Mouse (Mus musculus) retina, adult 2 months (tissue): ENCODE results near the gene Gm826.

ENCODE experiments used
- DNase-seq: peaks from one replicate; pipeline ENCODE4 v3.0.0-alpha.2; 2012; ENCODE audit warnings: low read depth, low spot score

Gm826 gene

DNA sequence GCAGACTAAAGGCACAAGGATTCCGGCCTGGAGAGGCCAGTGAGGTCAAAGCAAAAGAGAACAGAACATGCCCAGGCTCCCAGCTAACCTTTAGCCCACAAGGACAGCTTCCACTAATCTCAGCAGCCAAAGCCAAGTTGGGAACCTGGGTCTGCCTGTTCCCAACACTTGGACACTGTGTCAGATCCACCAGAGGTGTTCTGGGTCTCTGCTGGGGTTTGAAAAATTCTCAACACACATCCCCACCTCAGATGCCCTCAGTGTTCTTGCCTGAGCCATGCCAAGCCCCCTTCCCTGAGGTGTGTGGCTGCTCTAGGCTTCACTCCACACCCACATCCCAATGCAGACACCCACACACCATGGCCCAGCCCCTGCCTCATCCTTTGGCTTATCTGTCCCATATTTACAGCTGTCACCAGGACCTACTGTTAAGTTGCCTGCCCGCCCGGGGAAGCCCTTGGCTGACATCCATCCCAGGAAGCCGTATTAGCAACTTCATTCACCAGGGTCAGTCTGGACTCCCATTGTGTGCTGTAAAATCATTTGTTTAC lies at the start of gene Gm826:
TSS of gene Gm826 (minus strand) at position 52 of the 551 bp plus-strand sequence.
- DNase-seq = no peak

DNA sequence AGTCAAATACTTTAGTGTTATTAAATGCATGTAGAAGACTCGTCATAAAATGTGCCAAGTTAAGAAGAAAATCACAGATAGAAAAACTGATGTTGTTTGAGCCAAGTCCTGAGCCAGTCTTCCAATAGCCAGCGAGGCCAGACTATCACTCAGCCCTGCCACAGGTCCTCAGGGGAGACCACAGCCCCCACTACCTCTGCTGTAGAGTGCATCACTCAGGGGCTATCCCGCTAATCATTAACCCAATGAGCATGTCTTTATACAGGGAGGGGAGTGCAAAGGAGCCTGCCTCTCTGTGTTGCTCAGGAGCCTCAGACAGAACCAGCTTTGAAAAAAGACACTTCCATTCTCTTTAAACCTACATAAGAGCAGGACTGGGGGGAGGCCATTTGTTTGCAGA lies 49.5 kb upstream of the Gm826 start:
- no peak for DNase-seq

DNA sequence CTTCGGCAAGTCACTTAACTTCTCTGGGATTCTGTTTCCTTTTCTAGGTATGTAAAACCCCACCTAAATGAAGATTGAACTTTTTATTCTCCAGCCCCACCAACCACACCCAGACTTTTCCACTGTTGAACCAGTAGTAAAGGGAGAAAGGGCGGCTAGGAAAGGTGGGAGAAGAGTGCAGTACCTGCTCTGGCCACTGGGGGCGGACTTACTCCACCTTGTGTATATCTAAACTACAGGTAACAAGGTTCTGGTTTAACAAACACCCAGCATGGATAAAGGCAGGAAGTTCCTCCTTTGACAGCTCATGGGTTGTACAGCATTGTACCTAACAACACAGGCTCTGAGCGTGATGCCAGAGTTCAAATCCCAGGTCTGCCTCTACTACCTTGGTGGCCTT lies 44.3 kb upstream of the Gm826 start:
- DNase-seq = no peak

DNA sequence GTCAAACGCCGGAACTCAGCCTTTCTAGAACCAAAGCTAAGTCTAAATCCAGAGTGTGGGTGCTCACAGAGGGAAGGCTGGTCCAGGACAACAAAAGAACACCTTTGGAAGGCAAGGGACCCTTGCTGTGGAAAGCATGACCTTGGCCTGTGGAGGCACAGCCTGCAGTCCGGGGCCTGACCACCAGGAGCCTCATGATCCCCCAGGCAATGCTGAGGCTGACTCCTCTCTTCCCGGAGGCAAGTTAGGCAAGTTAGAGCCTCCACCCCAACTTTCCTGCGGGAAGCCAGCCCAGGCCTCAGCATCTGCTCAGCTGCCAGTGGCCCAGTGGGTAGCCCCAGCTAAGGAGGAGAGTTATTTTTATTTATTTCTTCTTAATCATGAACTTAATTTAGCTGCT lies 42.3 kb upstream of the Gm826 start:
- no peak for DNase-seq

DNA sequence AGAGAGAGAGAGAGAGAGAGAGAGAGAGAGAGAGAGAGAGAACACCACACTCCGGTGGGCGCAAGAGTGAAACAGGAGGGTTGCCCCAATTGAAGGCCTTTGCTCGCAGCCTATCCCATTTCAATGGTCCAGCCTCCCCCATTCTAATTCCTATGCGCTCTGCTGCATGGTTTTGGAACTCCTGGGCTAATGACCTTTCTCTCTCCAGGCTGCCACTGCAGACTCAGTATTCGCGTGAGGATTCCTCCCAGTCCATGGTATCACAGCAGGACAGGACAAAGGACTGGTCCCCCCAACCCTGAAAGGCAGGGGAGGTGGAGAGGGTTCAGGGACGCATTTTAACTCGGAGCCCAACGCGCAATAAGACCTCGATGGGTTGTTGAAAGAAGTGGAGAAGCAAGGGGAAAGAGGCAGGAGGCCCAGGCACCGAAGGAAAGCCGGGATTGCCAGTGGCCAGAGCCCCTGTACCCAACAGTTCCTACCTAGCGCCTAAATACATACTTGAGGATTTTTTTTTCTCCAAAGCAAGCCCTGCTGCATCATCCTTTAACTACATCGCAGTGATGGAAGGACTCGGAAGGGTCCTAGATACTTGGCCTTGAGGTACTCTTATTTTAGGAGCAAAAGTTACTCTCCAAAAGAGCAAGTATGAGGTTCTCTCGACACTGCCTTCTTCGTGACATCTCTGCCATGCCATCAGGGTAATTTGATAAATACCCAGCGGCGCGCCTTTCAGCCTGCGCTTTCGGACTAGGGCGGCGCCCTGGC lies 35.9 kb upstream of the Gm826 start:
- DNase-seq = no peak

DNA sequence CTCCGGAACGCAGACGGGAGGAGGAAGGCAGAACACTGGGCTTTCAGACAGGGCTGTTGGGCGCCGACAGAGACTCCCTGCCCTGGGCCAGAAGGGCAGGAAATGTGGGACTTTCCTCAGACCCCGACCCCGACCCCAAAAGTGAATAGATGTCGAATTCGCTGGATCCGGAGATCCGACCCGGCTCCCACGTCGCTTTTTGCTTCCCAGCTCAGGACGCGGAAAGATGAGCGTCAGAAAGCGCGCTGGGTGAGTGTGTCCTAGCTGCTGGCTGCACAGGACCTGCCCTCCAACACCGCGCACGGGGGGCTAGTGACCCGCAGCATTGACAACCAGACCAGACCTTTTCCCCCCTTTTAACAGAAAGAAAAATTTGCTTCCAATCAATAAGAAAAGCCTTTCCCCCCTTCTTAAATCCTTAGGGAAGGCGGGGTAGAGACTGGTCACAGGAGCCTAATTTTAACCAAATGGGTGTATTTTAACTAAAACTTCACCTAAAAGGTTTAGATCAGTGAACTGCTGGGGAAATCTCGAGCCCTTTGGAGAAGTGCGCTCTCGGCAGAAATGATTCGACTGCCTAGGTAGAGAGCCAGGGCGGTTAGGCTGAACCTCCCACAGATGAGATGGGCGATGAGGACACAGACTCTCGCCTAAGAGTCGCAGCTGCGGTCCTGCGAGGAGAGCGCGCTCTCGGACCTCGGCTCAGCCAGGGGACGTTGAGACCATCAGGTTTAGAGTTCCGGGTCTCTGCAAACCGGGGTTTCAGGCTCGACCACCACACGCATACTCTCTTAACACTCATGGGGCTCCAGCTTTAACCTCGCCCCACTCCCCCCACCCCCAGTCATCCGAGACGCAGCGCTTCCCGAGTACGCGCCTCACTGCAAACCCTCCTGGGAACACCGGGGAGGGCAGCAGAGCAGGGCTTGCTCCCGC lies 34.7 kb upstream of the Gm826 start:
- no peak for DNase-seq

DNA sequence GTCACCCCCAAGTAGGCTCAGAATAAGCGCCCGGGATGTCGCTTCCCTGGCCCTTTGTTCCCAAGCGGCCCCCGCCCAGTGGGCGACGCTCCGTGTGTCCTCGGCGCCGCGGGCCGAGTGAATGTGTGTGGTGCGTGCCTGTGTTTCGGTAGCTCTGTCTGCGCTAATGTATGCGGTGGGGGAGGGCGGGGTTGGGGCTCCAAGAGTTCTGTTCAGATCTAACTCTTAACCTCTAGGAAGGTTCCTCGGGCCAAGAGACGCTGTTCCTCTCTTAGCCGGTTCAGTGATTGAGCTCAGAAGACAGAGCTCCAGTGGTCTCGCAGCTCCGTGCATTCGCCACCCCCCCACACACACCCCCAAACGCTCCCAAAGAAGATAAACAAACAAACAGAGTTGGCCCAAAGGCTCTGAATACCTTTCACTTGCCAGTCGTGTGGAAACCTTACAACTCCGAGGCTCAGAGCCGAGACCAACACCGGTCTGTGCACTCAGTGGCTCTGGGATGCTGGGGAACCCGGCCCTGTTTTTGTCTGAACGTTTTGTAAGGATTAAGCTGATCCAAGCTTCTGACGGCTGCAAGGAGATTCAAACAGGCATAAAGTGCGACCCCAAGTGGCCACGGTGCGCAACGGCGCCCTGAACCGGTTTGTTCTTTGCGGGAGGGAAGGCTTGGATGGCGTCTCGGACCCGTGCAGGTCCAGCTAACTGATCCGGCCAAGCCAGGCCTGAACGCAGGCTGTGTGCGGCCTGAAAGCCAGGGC lies 33.7 kb upstream of the Gm826 start:
- DNase-seq = peak; percentile 76

DNA sequence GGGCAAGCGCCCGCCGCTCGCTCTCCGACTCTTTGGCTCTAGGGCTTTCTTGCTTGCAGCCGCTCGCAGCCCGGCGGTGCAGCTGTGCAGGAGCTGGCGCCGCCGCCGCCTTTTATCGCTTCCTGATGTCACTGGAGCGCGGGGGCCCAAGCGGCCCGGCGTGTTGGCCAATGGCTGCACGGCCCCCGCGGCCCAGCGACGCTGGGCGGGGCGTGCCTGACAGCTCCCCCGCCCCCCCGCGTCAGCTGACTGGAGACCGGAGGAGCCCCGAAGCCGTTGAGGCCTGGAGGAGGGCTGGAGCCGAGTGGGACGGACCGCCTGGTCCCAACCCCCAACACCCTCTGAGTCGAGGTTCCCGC lies 33.0 kb upstream of the Gm826 start, which contains the start of gene Mafb:
TSS of gene Mafb (minus strand) at position 86 of the 359 bp plus-strand sequence.
- DNase-seq = peak; percentile 89

DNA sequence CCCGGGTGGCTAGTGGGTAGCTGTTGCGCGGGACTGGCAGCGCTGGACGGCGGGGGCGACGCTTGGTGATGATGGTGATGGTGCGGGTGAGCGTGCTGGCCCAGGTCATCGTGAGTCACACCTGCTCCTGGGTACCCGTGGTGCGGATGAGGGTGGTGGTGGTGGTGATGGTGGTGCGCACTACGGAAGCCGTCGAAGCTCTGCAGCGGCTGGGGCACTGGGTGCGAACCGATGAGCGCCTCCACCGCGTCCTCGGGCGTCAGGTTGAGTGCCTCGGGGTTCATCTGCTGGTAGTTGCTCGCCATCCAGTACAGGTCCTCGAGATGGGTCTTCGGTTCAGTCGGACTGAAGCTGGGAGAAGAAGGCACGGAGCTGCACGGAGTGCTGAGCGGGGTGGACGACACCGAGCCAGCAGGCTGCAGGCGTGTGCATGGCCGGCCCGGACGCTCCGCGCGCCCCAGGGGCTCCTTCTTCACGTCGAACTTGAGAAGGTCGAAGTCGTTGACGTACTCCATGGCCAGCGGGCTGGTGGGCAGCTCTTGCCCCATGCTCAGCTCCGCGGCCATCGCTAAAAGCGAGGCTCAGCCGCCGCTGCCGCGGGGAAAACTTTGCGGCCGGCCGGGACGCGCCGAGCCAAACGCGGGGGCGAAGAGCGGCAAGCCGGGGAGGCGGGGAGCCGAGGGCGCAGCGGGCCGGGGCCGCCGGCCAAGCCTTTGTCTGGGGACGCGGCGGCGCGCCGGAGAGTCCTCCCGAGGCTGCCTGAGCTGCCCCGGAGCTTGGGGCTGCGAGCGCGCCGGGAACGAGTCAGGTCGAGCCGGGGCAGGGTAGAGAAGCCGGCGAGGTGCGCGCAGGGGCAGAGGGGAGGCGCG lies 32.4 kb upstream of the Gm826 start:
- no peak for DNase-seq

DNA sequence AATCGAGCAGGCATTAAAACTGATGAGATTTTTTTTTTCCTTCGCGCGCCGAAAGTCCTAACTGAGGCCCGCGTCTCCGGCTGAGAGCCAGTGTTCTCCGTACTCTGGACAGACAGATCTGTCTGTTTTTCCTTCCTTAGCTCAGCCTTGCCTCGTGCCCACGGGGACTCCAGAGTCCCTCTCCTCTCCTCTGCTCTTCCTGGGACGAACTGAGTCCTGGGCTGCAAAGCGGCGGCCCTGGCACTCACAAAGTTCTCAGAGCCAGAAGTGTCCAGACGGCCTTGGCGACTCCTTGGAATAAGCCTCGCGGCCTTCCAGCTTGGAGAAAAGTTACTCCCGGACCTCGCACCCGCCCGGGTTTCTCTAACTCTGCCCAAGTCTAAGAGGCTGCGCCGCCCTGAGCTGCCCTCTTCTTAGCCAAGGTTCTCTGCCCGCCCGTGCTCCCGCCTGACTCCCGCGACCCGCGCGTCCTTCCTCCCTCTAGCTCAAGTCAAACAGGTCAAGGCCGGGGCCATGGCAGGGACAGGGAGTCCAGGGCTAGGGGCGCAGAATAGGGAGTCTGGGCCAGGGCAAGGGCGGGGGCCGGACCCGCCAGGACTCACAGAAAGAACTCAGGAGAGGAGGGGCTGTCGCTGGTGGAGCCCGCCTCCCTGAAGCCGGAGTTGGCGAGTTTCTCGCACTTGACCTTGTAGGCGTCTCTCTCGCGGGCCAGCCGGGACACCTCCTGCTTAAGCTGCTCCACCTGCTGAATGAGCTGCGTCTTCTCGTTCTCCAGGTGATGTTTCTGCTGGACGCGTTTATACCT lies 31.3 kb upstream of the Gm826 start:
- DNase-seq = no peak

DNA sequence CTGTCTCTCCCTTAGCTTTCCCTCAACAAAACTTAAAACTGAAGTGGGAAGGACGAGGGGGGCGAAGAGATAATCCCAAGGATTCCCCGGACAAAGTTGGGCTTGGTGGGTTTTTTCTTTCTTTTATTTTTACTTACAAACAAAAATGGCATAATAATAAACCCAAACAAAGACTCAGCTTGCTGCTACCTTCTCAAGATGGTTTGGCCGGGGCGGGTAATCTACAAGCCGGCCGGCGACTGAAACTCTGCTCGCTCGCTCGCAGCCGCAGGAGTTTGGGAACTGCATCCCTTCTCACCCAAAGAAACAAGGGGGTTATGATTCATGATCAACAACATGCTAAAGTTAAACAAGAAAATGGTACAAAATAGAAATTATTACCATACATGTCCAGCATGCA lies 30.7 kb upstream of the Gm826 start:
- DNase-seq = no peak

DNA sequence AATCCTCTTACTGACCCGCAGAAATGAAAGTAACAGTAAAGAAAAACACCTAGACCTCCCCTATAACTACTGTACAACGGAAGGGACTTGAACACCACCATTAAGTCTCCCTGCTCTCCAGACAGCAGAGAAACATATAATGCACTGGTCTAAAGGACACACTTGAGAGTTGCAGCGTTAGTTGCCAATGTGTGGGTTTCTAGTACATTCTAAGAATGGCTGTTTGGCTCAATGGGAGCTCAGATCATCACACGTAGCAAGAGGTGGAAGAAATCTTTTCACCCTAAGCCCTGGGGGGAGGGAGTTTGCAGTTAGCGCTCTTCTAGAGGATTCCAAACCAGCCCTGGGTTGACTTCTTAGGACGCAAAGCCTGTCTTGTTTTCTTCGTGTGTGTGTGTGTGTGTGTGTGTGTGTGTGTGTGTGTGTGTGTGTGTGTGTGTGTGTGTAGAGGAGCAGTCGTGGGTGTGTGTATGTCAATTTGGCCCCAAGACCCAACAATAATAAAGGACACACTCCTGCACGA lies 30.2 kb upstream of the Gm826 start:
- no peak for DNase-seq

DNA sequence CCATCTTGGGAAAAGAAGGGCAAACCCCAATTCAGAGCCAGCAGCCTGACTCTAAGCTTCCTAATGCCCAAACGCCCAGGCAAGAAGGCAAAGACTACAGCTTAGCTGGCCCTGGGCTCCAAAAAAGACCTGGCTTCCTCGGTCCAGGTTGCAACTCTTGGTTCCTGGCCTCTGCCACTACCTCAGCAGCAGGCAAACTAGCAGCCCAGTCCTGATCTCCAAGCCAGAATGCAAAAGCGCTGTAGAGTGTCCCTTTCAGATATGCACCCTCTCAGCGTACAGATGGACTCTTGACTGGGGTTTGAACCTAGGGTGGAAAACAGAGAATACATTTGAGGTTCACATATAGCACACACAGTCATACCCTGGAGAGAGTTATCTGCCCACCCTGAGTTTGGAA lies 29.2 kb upstream of the Gm826 start:
- no peak for DNase-seq

DNA sequence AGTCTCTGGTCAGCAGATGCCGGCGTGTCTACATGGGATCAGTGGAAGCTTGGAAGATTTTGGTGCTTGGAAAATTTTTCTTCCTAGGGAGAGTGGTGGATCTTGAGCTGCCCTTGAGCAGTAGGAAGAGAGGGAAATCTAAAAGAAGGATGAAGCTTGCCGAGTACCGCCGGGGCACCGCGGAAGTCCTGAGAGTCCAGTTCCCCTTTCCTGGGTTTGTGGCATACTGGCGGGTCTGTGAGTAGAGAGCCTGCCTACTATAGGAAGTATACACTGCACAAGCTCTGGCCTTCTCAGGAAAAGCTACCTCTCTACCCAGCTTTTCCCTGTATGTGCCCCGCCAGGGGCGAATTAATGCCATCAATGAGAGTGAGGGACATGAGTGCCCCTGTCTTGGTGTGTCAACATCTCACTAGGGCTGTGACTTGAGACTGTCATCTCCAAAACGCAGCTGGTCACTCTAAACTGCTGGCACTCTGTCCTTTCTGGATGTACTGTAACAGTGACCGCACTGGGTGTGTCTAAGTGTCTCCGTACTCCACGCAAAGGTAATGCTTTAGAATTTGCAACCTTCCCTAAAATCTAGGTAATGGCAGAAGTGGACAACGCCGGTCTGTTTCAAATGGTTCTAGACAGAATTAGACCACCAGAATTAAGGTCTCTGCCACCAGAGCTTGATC lies 27.6 kb upstream of the Gm826 start:
- no peak for DNase-seq

DNA sequence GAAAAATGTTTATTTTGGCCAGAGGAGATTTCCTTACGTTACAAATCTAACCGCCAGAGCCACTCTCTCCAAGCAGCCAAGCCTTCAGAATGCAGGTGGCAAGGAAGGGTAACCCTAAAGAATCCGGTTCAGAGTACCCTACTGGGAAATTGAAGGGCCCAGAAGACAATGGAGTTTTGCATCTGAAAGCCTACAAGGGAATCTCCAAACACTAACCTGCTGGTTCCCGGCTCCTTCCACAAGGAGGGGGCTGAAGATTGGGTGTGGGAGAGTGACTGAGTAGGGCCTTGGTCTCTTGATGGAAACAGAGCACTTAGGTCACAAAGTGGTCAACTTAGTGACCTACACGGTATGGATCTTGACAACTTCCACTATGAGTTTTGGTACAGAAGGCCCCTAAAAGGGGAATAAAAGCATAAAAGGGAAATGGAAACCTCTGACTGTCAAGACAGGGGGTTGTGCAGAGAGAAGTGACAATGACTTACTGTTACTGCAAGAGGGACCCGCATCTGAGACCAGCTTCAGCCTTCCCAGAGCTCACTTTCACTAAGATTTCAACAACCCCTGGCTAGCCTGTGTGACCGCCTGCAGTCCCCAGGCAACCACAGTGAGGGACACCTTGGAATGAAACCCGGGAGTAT lies 26.4 kb upstream of the Gm826 start:
- DNase-seq = no peak

DNA sequence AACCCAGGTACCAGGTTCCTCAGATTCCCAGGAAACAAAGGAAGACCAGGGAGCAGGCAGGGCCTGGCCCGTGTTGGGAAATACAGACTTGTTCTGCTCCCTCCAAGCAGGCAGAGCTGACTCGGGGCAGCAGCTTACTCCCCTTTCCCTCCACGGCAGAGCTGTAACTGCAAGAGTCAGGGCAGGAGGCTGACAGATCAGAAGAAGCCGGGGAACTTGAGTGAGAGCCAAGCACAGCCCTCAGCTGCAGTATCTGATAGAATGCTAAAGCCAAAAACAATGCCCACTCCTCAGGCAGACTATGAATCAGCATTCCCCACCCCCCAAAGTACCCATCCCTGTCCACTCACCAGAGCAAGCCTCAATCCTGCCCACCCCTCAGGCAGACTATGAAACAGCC lies 24.9 kb upstream of the Gm826 start:
- DNase-seq = no peak

DNA sequence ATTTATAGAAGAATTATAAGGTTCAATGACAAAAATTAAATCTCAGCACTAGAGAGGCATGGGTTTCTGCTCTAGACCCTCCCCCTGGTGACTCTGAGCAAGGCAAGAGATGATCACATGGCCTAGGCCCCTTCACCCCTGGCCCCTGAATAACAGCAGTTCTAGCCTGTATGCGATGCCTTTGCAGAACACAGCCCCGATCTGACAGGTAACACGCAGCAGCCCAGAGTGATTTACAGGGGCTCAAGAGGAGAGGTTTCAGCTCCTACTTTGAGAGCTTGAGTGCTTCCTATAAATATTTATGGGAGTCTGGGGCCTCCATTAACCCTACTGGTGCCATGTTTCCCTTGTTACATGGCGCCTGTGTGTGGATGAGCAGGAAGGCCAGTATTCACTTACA lies 23.5 kb upstream of the Gm826 start:
- DNase-seq = no peak

DNA sequence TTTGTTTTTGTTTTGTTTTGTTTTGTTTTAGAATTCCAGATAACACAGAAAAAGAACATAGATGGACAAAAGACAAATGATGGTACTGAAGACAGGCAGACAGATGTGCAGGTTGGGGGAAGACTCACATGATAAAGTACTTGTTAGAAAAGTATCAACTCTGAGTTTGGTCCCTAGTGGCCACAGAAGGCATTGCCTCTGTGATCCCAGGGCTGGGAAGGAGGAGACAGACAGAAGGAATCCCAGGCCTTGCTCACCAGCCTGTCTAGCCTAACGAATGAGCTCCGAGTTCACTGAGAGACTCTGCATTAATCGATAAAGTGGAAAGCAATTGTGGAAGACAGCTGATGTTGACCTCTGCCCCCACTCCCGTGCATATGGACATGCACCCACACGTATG lies 22.2 kb upstream of the Gm826 start:
- DNase-seq = no peak

DNA sequence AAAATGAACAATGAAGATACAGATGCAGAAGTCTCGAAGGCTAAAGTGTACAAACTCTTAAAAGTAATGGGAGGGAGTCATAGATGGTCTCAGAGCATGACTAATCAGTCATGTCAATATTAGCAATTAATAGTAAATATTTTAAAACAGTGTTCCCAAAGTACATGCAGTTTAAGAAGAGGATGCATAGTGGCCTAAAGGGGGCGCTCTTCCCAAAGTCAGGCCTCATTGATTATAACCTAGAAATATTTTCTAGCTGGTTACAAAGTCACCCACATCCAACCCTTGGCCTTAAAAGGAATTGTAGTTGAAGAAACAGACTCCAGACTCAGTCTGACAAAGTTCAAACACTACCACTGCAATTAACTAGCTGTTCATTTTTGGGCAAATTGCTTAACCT lies 20.4 kb upstream of the Gm826 start:
- no peak for DNase-seq
